Mouse (Mus musculus): ENCODE results near the gene Chmp4b. TPM values are rescaled to one million over a fixed set of nuclear protein-coding genes. Genes with fewer than 3 reads are reported as not detected.

Chmp4b gene
- total and polyA plus RNA-seq, 2 experiments from 2014 or later, result 35.9 to 113 TPM

- no peak overlapping the region for H3K4me2 ChIP-seq (ENCODE audit: low read depth, low read length)
- no peak overlapping the region for H3K9ac ChIP-seq (replicated peaks; ENCODE audit: low read length)
- whole genome bisulfite sequencing, result 84% methylated on average over 14 of the region's 14 CpGs
- no peaks in the 10 kb centered on the region for H3K4me1 ChIP-seq (ENCODE audit: insufficient read depth, low read length)
- no peak for TF ChIP-seq CTCF (IDR thresholded peaks at IDR 0.05; ENCODE audit: low read depth)
- no peaks in the 10 kb centered on the region for H3K27me3 ChIP-seq (ENCODE audit: insufficient read depth, low read length)
- H3K4me3 ChIP-seq (ENCODE audit: low read length), result no peak overlapping the region
- peaks cover 12% of the 10 kb centered on the region; the same call in 1 of the 2 replicates for H3K36me3 ChIP-seq (ENCODE audit: insufficient read depth, low read length)
- H3K27ac ChIP-seq, result no peak overlapping the region
- DNase-seq (ENCODE audit: low spot score), result no peak
- ATAC-seq, result no peak
- no peaks in the 10 kb centered on the region for H3K9me3 ChIP-seq (ENCODE audit: low read length)
Observed at GRCm38 (mm10) chr2:154689391-154689790, 37.9 kb downstream of the Chmp4b start.

GRCm38 (mm10) chr2:154690959-154691358, 39.5 kb downstream of the Chmp4b start:
- Histone ChIP-seq H3K4me2 (ENCODE audit: low read depth, low read length) (no peak overlapping the region), H3K27me3 (ENCODE audit: insufficient read depth, low read length) (no peaks in the 10 kb centered on the region), H3K4me1 (ENCODE audit: insufficient read depth, low read length) (no peaks in the 10 kb centered on the region), H3K27ac (no peak overlapping the region), H3K36me3 (ENCODE audit: insufficient read depth, low read length) (peaks cover 16% of the 10 kb centered on the region; the same call in 1 of the 2 replicates), H3K9me3 (ENCODE audit: low read length) (no peaks in the 10 kb centered on the region), H3K9ac (replicated peaks; ENCODE audit: low read length) (no peak overlapping the region), H3K4me3 (ENCODE audit: low read length) (no peak overlapping the region)
- DNase-seq (ENCODE audit: low spot score), result no peak
- 86% methylated on average over 5 of the region's 5 CpGs for WGBS
- no peak for TF ChIP-seq CTCF (IDR thresholded peaks at IDR 0.05; ENCODE audit: low read depth)
- no peak for ATAC-seq

GRCm38 (mm10) chr2:154693186-154693940, 41.9 kb downstream of the Chmp4b start:
- no peaks in the 10 kb centered on the region for H3K27me3 ChIP-seq (ENCODE audit: insufficient read depth, low read length)
- H3K9me3 ChIP-seq (ENCODE audit: low read length), result no peaks in the 10 kb centered on the region
- ATAC-seq (peak; percentile 29; the same call in 1 of the 2 replicates), DNase-seq (ENCODE audit: low spot score) (no peak)
- H3K27ac ChIP-seq, result no peak overlapping the region
- H3K9ac ChIP-seq (replicated peaks; ENCODE audit: low read length), result no peak overlapping the region
- WGBS, result 64% methylated on average over 10 of the region's 11 CpGs
- no peaks in the 10 kb centered on the region for H3K4me1 ChIP-seq (ENCODE audit: insufficient read depth, low read length)
- H3K36me3 ChIP-seq (ENCODE audit: insufficient read depth, low read length), result peaks cover 16% of the 10 kb centered on the region; the same call in 1 of the 2 replicates
- no peak overlapping the region for H3K4me3 ChIP-seq (ENCODE audit: low read length)
- no peak overlapping the region for H3K4me2 ChIP-seq (ENCODE audit: low read depth, low read length)
- TF ChIP-seq CTCF (IDR thresholded peaks at IDR 0.05; ENCODE audit: low read depth), result no peak

- no peak overlapping the region for H3K9ac ChIP-seq (replicated peaks; ENCODE audit: low read length)
- ATAC-seq, result peak; percentile 27; the same call in 1 of the 2 replicates
- 86% methylated on average over 12 of the region's 12 CpGs for WGBS
- DNase-seq (ENCODE audit: low spot score), result no peak
- no peak overlapping the region for H3K27ac ChIP-seq
- H3K36me3 ChIP-seq (ENCODE audit: insufficient read depth, low read length), result peaks cover 16% of the 10 kb centered on the region; the same call in 1 of the 2 replicates
- no peaks in the 10 kb centered on the region for H3K9me3 ChIP-seq (ENCODE audit: low read length)
- no peak overlapping the region for H3K4me3 ChIP-seq (ENCODE audit: low read length)
- no peak for TF ChIP-seq CTCF (IDR thresholded peaks at IDR 0.05; ENCODE audit: low read depth)
- no peak overlapping the region for H3K4me2 ChIP-seq (ENCODE audit: low read depth, low read length)
- no peaks in the 10 kb centered on the region for H3K4me1 ChIP-seq (ENCODE audit: insufficient read depth, low read length)
- H3K27me3 ChIP-seq (ENCODE audit: insufficient read depth, low read length), result no peaks in the 10 kb centered on the region
Observed at GRCm38 (mm10) chr2:154693941-154694256, 42.4 kb downstream of the Chmp4b start.

GRCm38 (mm10) chr2:154695690-154696089, 44.2 kb downstream of the Chmp4b start:
- no peaks in the 10 kb centered on the region for H3K27me3 ChIP-seq (ENCODE audit: insufficient read depth, low read length)
- H3K4me3 ChIP-seq (ENCODE audit: low read length), result no peak overlapping the region
- no peak overlapping the region for H3K9ac ChIP-seq (replicated peaks; ENCODE audit: low read length)
- H3K36me3 ChIP-seq (ENCODE audit: insufficient read depth, low read length), result peaks cover 16% of the 10 kb centered on the region; the same call in 1 of the 2 replicates
- H3K9me3 ChIP-seq (ENCODE audit: low read length), result no peaks in the 10 kb centered on the region
- H3K4me2 ChIP-seq (ENCODE audit: low read depth, low read length), result no peak overlapping the region
- TF ChIP-seq CTCF (IDR thresholded peaks at IDR 0.05; ENCODE audit: low read depth), result no peak
- H3K4me1 ChIP-seq (ENCODE audit: insufficient read depth, low read length), result no peaks in the 10 kb centered on the region
- H3K27ac ChIP-seq, result no peak overlapping the region; the same call in 1 of the 2 replicates
- ATAC-seq (peak; percentile 36; the same call in 1 of the 2 replicates), DNase-seq (ENCODE audit: low spot score) (peak; percentile 40)
- WGBS, result 66% methylated on average over 8 of the region's 8 CpGs

GRCm38 (mm10) chr2:154696660-154697059, 45.2 kb downstream of the Chmp4b start:
- Histone ChIP-seq H3K4me1 (ENCODE audit: insufficient read depth, low read length) (no peaks in the 10 kb centered on the region), H3K4me2 (ENCODE audit: low read depth, low read length) (no peak overlapping the region), H3K36me3 (ENCODE audit: insufficient read depth, low read length) (peaks cover 16% of the 10 kb centered on the region; the same call in 1 of the 2 replicates), H3K4me3 (ENCODE audit: low read length) (no peak overlapping the region), H3K27me3 (ENCODE audit: insufficient read depth, low read length) (no peaks in the 10 kb centered on the region), H3K9ac (replicated peaks; ENCODE audit: low read length) (no peak overlapping the region), H3K27ac (no peak overlapping the region), H3K9me3 (ENCODE audit: low read length) (no peaks in the 10 kb centered on the region)
- no peak for ATAC-seq
- TF ChIP-seq CTCF (IDR thresholded peaks at IDR 0.05; ENCODE audit: low read depth), result no peak
- 90% methylated on average over 3 of the region's 3 CpGs for WGBS
- DNase-seq (ENCODE audit: low spot score), result no peak

GRCm38 (mm10) chr2:154699360-154699759, 47.9 kb downstream of the Chmp4b start:
- ATAC-seq, result no peak
- 90% methylated on average over 4 of the region's 4 CpGs for WGBS
- no peak overlapping the region for H3K27ac ChIP-seq

More at GRCm38 (mm10) chr2:154699360-154699759, 47.9 kb downstream of the Chmp4b start:
- Histone ChIP-seq H3K9me3 (ENCODE audit: low read length) (no peaks in the 10 kb centered on the region), H3K27me3 (ENCODE audit: insufficient read depth, low read length) (no peaks in the 10 kb centered on the region), H3K4me3 (ENCODE audit: low read length) (no peak overlapping the region), H3K36me3 (ENCODE audit: insufficient read depth, low read length) (peaks cover 4% of the 10 kb centered on the region; the same call in 1 of the 2 replicates), H3K4me2 (ENCODE audit: low read depth, low read length) (no peak overlapping the region), H3K4me1 (ENCODE audit: insufficient read depth, low read length) (no peaks in the 10 kb centered on the region), H3K9ac (replicated peaks; ENCODE audit: low read length) (no peak overlapping the region)
- TF ChIP-seq CTCF (IDR thresholded peaks at IDR 0.05; ENCODE audit: low read depth), result no peak
- no peak for DNase-seq (ENCODE audit: low spot score)

Data from hindbrain, postnatal 0 days (tissue).